Mouse (Mus musculus): ENCODE data around the gene Gm2042. TPM values are rescaled to one million over a fixed set of nuclear protein-coding genes. Genes with fewer than 3 reads are reported as not detected.

The Gm2042 gene
- polyA plus RNA-seq (2012; rRNA removed), result not detected in 2 replicates

DNA sequence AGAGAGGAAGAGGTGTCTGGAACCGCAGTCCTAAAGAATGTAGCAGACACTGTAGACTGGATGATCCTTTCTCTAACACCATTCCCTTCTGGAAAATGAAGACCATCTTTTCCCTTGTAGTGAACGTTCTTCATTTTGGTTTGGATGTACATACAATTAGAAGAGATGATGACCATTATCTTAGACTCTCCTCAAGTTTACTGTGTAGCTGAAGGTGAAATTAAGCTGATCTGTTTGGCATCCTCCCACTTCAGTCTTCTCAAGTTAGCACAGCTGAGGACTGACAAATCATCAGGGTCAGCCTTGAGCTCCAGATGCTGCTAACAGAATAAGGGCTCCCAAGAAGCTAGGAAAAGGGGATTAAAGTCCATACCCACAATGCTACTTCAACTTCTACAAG is at the start of gene Gm2042:
Gene Gm2042 (plus strand): TSS at position 301 of the 400 bp plus-strand sequence.

DNA sequence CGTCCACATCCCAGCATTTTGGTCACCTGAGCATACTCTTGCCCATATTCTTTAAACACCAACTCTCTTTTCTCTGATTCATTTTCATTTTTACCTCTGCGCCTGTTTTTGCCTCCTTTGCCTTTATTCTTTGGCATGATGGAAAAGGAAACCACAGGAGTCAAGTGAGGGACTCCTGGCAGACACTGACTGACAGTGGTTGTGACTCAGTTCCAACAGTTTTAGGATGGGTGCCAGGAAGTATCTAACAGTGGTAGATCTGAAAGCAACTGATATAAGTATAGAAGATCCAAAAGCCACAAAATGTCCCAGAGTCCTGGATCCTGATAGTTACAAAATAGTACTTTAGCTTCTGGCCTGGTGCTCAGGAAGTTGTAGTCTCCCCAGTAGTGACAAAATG is 34.2 kb upstream of the Gm2042 start, which contains the start of gene Gm2035:
Gene Gm2035 (minus strand): TSS at position 137 of the 400 bp plus-strand sequence.

Other genes starting within 250 kb of the Gm2042 start
- gene Gm21319, start 178.3 kb upstream of the Gm2042 start, polyA plus RNA-seq (2012; rRNA removed), result not detected in 2 replicates
- gene Gm21936, start 158.6 kb upstream of the Gm2042 start, polyA plus RNA-seq (2012; rRNA removed), result not detected in 2 replicates
- not detected in 2 replicates for gene BB287469, start 137.5 kb upstream of the Gm2042 start, polyA plus RNA-seq (2012; rRNA removed)
- not detected in 2 replicates for gene Gm2001, start 111.7 kb upstream of the Gm2042 start, polyA plus RNA-seq (2012; rRNA removed)
- not detected in 2 replicates for gene Gm2016, start 80.0 kb upstream of the Gm2042 start, polyA plus RNA-seq (2012; rRNA removed)
- not detected in 2 replicates for gene Gm2022, start 58.7 kb upstream of the Gm2042 start, polyA plus RNA-seq (2012; rRNA removed)
- gene Gm2035, start 34.2 kb upstream of the Gm2042 start, polyA plus RNA-seq (2012; rRNA removed), result not detected in 2 replicates
- not detected in 2 replicates for gene Gm2075, start 57.8 kb downstream of the Gm2042 start, polyA plus RNA-seq (2012; rRNA removed)
- gene Gm6803, start 64.7 kb downstream of the Gm2042 start, polyA plus RNA-seq (2012; rRNA removed), result not detected in 2 replicates
- not detected in 2 replicates for gene Gm2056, start 72.9 kb downstream of the Gm2042 start, polyA plus RNA-seq (2012; rRNA removed)
- not detected in 2 replicates for gene Gm16368, start 129.6 kb downstream of the Gm2042 start, polyA plus RNA-seq (2012; rRNA removed)
- not detected in 2 replicates for gene Gm10436, start 228.0 kb downstream of the Gm2042 start, polyA plus RNA-seq (2012; rRNA removed)

All from liver, embryonic 14 days (tissue).